ENCODE assay signal across 9 mouse cellular contexts in the genomic region with DNA sequence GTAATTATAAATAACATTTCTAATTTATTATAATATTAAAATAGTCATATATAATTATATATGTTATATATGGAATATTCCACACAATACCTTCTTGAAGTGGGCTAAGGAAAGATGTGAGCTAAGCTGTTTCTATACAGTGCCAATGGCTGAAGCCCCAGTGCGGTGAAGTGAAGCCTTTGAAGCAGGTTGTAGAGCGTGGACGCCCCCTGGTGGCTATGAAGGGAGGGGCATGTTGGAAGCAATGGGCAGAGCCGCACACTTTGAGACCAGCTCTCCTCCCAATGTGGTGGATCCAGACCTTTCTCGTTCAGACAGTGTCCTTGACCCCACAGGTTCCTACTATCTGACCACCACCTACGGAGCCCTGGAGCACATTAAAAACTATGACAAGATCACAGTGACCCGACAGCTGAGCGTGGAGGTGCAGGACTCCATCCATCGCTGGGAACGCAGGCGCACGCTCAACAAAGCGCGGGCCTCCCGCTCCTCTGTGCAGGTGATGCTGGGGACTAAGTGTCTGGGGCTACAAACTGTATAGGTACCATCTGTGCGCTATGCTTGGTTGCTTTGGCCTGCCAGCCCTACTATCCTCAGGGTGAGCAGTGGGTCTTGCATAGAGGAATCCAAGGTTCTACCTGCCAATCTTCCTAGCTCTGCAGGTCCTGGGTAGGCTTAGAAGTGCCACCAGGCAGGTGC. TPM values are rescaled to one million over a fixed set of nuclear protein-coding genes. Genes with fewer than 3 reads are reported as not detected.
DNase-seq lines count a peak whose midpoint lies in the region; ATAC-seq and TF ChIP-seq lines count a peak whose summit lies in the region.
"Had no signal": no experiment of that assay in that cellular context is flagged by ENCODE, and none has a peak within 500 bp of the region (broad histone marks: within the 10 kb centered on the region; RNA-seq: fewer than 3 reads in every experiment).

No protein-coding gene starts in this region.

- WGBS in cerebellum, adult 2 months = 52% methylated on average over 16 of the region's 16 CpGs
- WGBS in hindbrain, embryonic 12.5 days = 54% methylated on average over 16 of the region's 16 CpGs
- WGBS in lung, postnatal 0 days = 61% methylated on average over 16 of the region's 16 CpGs

- TF ChIP-seq CTCF in cerebellum, adult 2 months (IDR thresholded peaks at IDR 0.05; ENCODE audit: borderline replicate concordance, insufficient read depth, low read depth, low read length) = peak; percentile 98
- TF ChIP-seq CTCF in lung, postnatal 0 days (IDR thresholded peaks at IDR 0.05) = peak; percentile 97

- H3K9ac ChIP-seq in hindbrain, embryonic 12.5 days = no peak overlapping the region
- H3K9ac ChIP-seq in lung, postnatal 0 days (replicated peaks; ENCODE audit: low read depth) = no peak overlapping the region

- no peaks in the 10 kb centered on the region for H3K36me3 ChIP-seq in hindbrain, embryonic 12.5 days
- H3K36me3 ChIP-seq in lung, postnatal 0 days (ENCODE audit: insufficient read depth, low read length) = peaks cover 49% of the 10 kb centered on the region; the same call in 1 of the 2 replicates

- no peak for TF ChIP-seq EP300 in lung, postnatal 0 days (IDR thresholded peaks at IDR 0.05)

- H3K4me2 ChIP-seq in hindbrain, embryonic 12.5 days (replicated peaks) = no peak overlapping the region
- no peak overlapping the region for H3K4me2 ChIP-seq in lung, postnatal 0 days (replicated peaks; ENCODE audit: low read depth, low read length)

- H3K9me3 ChIP-seq in hindbrain, embryonic 12.5 days (replicated peaks) = no peaks in the 10 kb centered on the region
- no peaks in the 10 kb centered on the region for H3K9me3 ChIP-seq in lung, postnatal 0 days (ENCODE audit: low read length)

- DNase-seq in MEL-GATA-1-ER (ENCODE audit: extremely low read depth, low read depth) = peak; percentile 40
- peak; percentile 78 to 89 for DNase-seq in cerebellum, adult 2 months
- peak; percentile 82 for DNase-seq in forelimb bud, embryonic 11.5 days (ENCODE audit: low read depth, low spot score)
- peak; percentile 81 for DNase-seq in layer of hippocampus, adult 9-11 months
- peak; percentile 82 for DNase-seq in lung, postnatal 0 days (ENCODE audit: low spot score)
- DNase-seq in ovary, postnatal 36 days (ENCODE audit: low spot score) = peak; percentile 78
- DNase-seq in thymus, postnatal 10 days (ENCODE audit: low spot score in 2 of 2) = peak; percentile 62 to 82

- H3K27ac ChIP-seq in cerebellum, adult 2 months (ENCODE audit: insufficient read depth, low read length) = no peak overlapping the region
- H3K27ac ChIP-seq in hindbrain, embryonic 12.5 days = no peak overlapping the region
- H3K27ac ChIP-seq in lung, postnatal 0 days (ENCODE audit: low read length) = no peak overlapping the region
- H3K27ac ChIP-seq: macrophage had no signal

- TF ChIP-seq POLR2A in cerebellum, adult 2 months (IDR thresholded peaks at IDR 0.05; ENCODE audit: borderline replicate concordance, insufficient read depth, low read length) = no peak

- H3K4me3 ChIP-seq in cerebellum, adult 2 months (replicated peaks; ENCODE audit: insufficient read depth, low read depth, low read length) = no peak overlapping the region
- H3K4me3 ChIP-seq in hindbrain, embryonic 12.5 days = no peak overlapping the region
- no peak overlapping the region for H3K4me3 ChIP-seq in lung, postnatal 0 days (ENCODE audit: low read depth, low read length)

- ATAC-seq in hindbrain, embryonic 12.5 days (ENCODE audit: low FRiP score) = peak; percentile 66
- peak; percentile 70 for ATAC-seq in lung, postnatal 0 days

- no peaks in the 10 kb centered on the region for H3K27me3 ChIP-seq in cerebellum, adult 2 months (ENCODE audit: control insufficient read depth, insufficient read depth, low read length)
- peaks cover 17% of the 10 kb centered on the region for H3K27me3 ChIP-seq in hindbrain, embryonic 12.5 days
- H3K27me3 ChIP-seq in lung, postnatal 0 days (replicated peaks; ENCODE audit: insufficient read depth, low read length) = no peaks in the 10 kb centered on the region

- H3K4me1 ChIP-seq in cerebellum, adult 2 months (ENCODE audit: control insufficient read depth, insufficient read depth, low read length) = no peaks in the 10 kb centered on the region
- H3K4me1 ChIP-seq in hindbrain, embryonic 12.5 days = no peaks in the 10 kb centered on the region
- no peaks in the 10 kb centered on the region for H3K4me1 ChIP-seq in lung, postnatal 0 days (ENCODE audit: insufficient read depth, low read depth, low read length)

RNA-seq across cellular contexts. Expression of a gene that starts 52.2 kb away (rescaled TPM):
- 139 and 150 TPM in 2 replicates for polyA plus RNA-seq in cerebellum, adult 2 months (2012; rRNA removed)
- 73.7 and 76.9 TPM in 2 replicates for polyA plus RNA-seq in hindbrain, embryonic 12.5 days (2016; fragmentation: Nextera tagmentation; extraction: Ambion mirVana)
- polyA plus RNA-seq in lung, postnatal 0 days (2015; fragmentation: Nextera tagmentation; extraction: Ambion mirVana) = 174 and 198 TPM in 2 replicates
